Comparison of ENCODE assay signal across 8 mouse cellular contexts in the genomic region with DNA sequence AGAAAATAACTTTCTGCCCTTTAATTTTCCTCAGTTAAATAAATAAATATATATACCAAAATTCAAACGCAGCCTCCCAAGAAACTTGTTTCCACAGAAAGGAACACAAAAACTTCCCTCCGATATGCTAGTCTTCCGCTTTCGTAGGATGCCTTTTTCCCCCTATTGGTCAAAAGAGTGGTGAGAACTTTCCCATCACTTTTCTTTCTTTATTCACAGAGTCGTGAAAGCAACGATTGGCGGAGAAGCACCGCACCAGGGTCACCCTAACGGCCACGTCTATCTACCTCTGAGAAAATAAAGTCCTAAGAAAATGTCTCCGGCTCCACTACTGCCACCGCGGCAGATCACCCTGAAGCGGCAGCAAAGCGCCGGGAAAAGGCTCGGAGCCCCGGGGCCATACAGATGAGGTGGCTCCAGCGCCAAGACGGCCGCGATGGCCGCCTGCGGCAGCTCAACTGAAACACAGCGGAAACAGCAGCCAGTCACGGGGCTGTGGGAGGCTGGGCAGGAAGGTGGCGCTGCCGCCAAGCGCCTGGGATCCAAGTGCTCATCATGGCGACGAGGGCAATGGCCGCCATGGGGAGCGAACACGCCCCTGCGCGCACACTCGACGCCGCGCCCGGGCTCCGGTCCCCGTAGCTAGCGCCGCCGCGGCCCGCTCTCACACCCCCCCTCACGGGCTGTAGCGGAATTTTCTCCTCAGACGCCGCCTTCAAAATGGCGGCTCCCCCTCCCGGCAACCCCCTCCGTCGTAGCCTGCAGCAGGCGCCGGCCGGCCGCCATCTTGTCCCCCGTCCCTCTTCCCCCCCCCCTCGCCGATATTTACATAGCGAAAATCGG. TPM values are rescaled to one million over a fixed set of nuclear protein-coding genes. Genes with fewer than 3 reads are reported as not detected.
DNase-seq lines count a peak whose midpoint lies in the region; ATAC-seq lines count a peak whose summit lies in the region.

No protein-coding gene starts in this region.

- no peaks in the 10 kb centered on the region for H3K36me3 ChIP-seq in hindbrain, embryonic 11.5 days (ENCODE audit: control insufficient read depth, insufficient read depth, low read length)

- H3K4me2 ChIP-seq in hindbrain, embryonic 11.5 days (replicated peaks; ENCODE audit: low read depth, low read length), result peak overlapping the region; percentile 61

- H3K27me3 ChIP-seq in hindbrain, embryonic 11.5 days (ENCODE audit: control insufficient read depth, insufficient read depth, low read length), result peaks cover 26% of the 10 kb centered on the region; the same call in 1 of the 2 replicates

- ATAC-seq in hindbrain, embryonic 11.5 days (ENCODE audit: low FRiP score), result peak; percentile 91

- peak overlapping the region; percentile 89 for H3K9ac ChIP-seq in hindbrain, embryonic 11.5 days (ENCODE audit: low read depth, low read length)

- peak overlapping the region; percentile 55 for H3K4me3 ChIP-seq in hindbrain, embryonic 11.5 days (ENCODE audit: low read depth, low read length)

- peak; percentile 92 for DNase-seq in NIH3T3 (ENCODE audit: low read depth)
- DNase-seq in cerebellum, adult 9-11 months, result peak; percentile 87
- peak; percentile 68 to 84 for DNase-seq in frontal cortex, adult 2 months (ENCODE audit: extremely low spot score in 1 of 2, low spot score in 1 of 2)
- DNase-seq in hindbrain, embryonic 11.5 days (ENCODE audit: low spot score), result peak; percentile 84
- peak; percentile 78 to 84 for DNase-seq in layer of hippocampus, postnatal 14 days (ENCODE audit: low spot score in 2 of 2)
- peak; percentile 89 for DNase-seq in lung, postnatal 10 days
- peak; percentile 58 for DNase-seq in ovary, postnatal 14 days (ENCODE audit: low spot score)
- peak; percentile 89 for DNase-seq in thymus, postnatal 14 days

- peak overlapping the region; percentile 99 for H3K27ac ChIP-seq in hindbrain, embryonic 11.5 days (ENCODE audit: low read depth, low read length)

- WGBS in hindbrain, embryonic 11.5 days, result 12% methylated on average over 40 of the region's 65 CpGs

- no peaks in the 10 kb centered on the region for H3K4me1 ChIP-seq in hindbrain, embryonic 11.5 days (replicated peaks; ENCODE audit: control insufficient read depth, insufficient read depth, low read length)

- no peaks in the 10 kb centered on the region for H3K9me3 ChIP-seq in hindbrain, embryonic 11.5 days (ENCODE audit: control insufficient read depth, low read length)

RNA-seq across cellular contexts. Expression of a gene that starts 1.4 kb away (rescaled TPM):
- polyA plus RNA-seq in frontal cortex, adult 2 months (2012; rRNA removed), result 11.3 and 11.4 TPM in 2 replicates
- 27.7 and 30.6 TPM in 2 replicates for polyA plus RNA-seq in hindbrain, embryonic 11.5 days (2014; fragmentation: Nextera tagmentation; extraction: Ambion mirVana)
- total RNA-seq in layer of hippocampus, postnatal 14 days (2021), result 10 to 100 TPM; 29.3 to 30.1 TPM

Comparison
In these comparisons a context has a peak if more than half of its experiments do, and no peak if none do; other contexts are left out.
1. Peak in every context shown above with its lines: DNase-seq, ATAC-seq, H3K4me3 ChIP-seq and H3K27ac ChIP-seq.